Mouse (Mus musculus) limb, embryonic 12.5 days (tissue): ENCODE results near the gene Dus1l. TPM values are rescaled to one million over a fixed set of nuclear protein-coding genes. Genes with fewer than 3 reads are reported as not detected.
"Not testable (repeated sequence)": the region's sequence is repeated elsewhere in the genome, so short reads cannot be mapped to it uniquely, and the experiment has no call there.

Source experiments
- ATAC-seq: fragments of 200-750 bp; cut with Nextera tagmentation; 2 replicates; pipeline ENCODE4 v1.8.0; 2017; ENCODE audit warnings: low read depth, moderate TSS enrichment; ENCODE audit not compliant: insufficient number of reproducible peaks, insufficient read depth, low FRiP score, low TSS enrichment
- H3K27ac ChIP-seq: fragments of 300-500 bp; sonication (generic); 2 replicates; pipeline ENCODE4 v1.5.1; 2016; ENCODE audit warnings: mild to moderate bottlenecking, moderate library complexity
- H3K27me3 ChIP-seq: fragments of 300-500 bp; sonication (generic); 2 replicates; pipeline ENCODE4 v1.6.1; 2016; ENCODE audit warnings: mild to moderate bottlenecking, moderate library complexity
- H3K36me3 ChIP-seq: fragments of 300-500 bp; sonication (generic); 2 replicates; pipeline ENCODE4 v1.6.1; 2016; ENCODE audit warnings: mild to moderate bottlenecking, moderate library complexity
- H3K4me1 ChIP-seq: fragments of 300-500 bp; sonication (generic); replicated peaks from 2 replicates; pipeline ENCODE4 v1.6.1; 2016
- H3K4me2 ChIP-seq: fragments of 300-500 bp; sonication (generic); 2 replicates; pipeline ENCODE4 v1.6.1; 2016; ENCODE audit warnings: mild to moderate bottlenecking, moderate library complexity
- H3K4me3 ChIP-seq: fragments of 300-500 bp; sonication (generic); replicated peaks from 2 replicates; pipeline ENCODE4 v1.5.1; 2016; ENCODE audit warnings: mild to moderate bottlenecking
- H3K9ac ChIP-seq: fragments of 300-500 bp; sonication (generic); replicated peaks from 2 replicates; pipeline ENCODE4 v1.6.1; 2016; ENCODE audit warnings: mild to moderate bottlenecking, moderate library complexity
- H3K9me3 ChIP-seq: fragments of 300-500 bp; sonication (generic); 2 replicates; pipeline ENCODE4 v1.6.1; 2016; ENCODE audit warnings: mild to moderate bottlenecking, moderate library complexity
- WGBS: fragments of 180-500 bp; shearing (Covaris S2); methylation state at CpG from one replicate; pipeline ENCODE4 v1.1.7; 2016; 5-methylcytosine and 5-hydroxymethylcytosine counted together
- polyA plus RNA-seq: library from polyadenylated mRNA; unstranded; fragments of >200 nt; fragmentation: Nextera tagmentation; extraction: Ambion mirVana; gene quantifications from 2 replicates; pipeline ENCODE4 v1.2.1, GENCODE M21; 2016

The Dus1l gene
- polyA plus RNA-seq, 1 experiment from 2014 or later = 77.6 TPM

DNA sequence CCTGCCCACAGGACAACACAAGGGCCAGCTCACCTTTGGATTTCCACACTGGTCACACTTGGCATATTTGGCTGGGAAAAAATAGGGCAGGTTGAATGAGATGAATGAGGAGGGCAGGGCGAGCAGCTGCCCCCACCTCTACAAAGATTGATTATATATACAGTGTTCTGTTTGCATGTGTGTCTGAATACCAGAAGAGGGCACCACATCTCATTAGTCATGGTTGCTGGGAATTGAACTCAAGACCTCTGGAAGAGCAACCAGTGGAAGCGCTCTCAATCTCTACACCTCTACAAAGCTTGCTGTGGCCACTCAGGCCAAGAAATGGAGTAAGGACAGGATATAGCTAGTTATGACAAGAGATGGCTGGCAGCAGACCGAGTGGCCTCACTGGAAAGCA lies 6.4 kb downstream of the Dus1l start:
- no peak for ATAC-seq
- H3K27me3 ChIP-seq = no peaks in the 10 kb centered on the region
- H3K9me3 ChIP-seq = no peaks in the 10 kb centered on the region
- WGBS = 80% methylated on average over 3 of the region's 3 CpGs
- no peak overlapping the region for H3K27ac ChIP-seq
- H3K4me1 ChIP-seq = peaks cover 13% of the 10 kb centered on the region
- H3K9ac ChIP-seq = no peak overlapping the region
- H3K4me3 ChIP-seq = no peak overlapping the region
- peaks cover 88% of the 10 kb centered on the region for H3K36me3 ChIP-seq
- no peak overlapping the region for H3K4me2 ChIP-seq

DNA sequence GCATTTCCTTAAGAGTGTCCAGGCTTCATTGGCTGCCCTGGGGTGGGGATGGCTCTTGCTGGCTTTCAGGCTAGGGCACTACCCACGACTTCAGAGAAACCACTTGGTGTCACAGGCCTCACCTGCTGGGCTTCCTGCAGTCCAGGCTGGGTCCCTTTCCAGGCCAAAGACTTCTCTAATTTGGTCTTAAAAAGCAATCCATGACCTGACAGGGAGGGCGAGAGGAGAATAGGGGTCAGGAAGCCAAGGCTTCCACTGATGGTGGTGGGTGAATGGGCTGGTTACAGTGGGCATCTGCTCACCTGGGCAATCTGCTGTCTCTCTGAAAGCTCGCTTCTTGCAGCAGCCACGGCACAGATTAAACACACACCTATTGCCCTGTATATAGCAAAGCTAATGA lies 6.8 kb downstream of the Dus1l start:
- no peak overlapping the region for H3K4me2 ChIP-seq
- H3K27ac ChIP-seq = no peak overlapping the region
- 86% methylated on average over 4 of the region's 4 CpGs for WGBS
- H3K9ac ChIP-seq = no peak overlapping the region
- no peaks in the 10 kb centered on the region for H3K9me3 ChIP-seq
- no peaks in the 10 kb centered on the region for H3K27me3 ChIP-seq
- no peak overlapping the region for H3K4me3 ChIP-seq
- peaks cover 84% of the 10 kb centered on the region for H3K36me3 ChIP-seq
- H3K4me1 ChIP-seq = peaks cover 9% of the 10 kb centered on the region
- ATAC-seq = no peak

DNA sequence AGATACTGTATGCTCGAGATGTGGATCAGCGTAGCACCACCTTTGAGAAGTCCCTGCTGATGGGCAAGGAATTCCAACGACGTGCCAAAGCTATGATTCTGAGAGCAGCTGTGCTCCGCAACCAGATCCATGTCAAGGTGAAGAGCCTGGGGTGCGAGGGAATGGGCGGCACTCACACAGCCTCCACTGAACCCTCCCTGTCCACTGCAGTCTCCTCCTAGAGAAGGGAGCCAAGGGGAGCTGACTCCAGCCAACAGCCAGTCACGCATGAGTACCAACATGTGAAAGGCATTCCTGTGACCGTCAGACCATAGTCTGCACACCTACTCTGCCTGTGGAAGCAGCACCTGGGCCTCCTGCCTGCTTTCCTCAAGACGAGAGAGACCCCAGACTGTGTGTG lies 7.7 kb downstream of the Dus1l start:
- Histone ChIP-seq H3K4me1 (peaks cover 11% of the 10 kb centered on the region), H3K36me3 (peaks cover 75% of the 10 kb centered on the region)
- not testable (repeated sequence) for H3K9me3 ChIP-seq, H3K27ac ChIP-seq, H3K4me2 ChIP-seq, ATAC-seq, H3K27me3 ChIP-seq, H3K4me3 ChIP-seq, H3K9ac ChIP-seq
- WGBS = 83% methylated on average over 10 of the region's 10 CpGs

DNA sequence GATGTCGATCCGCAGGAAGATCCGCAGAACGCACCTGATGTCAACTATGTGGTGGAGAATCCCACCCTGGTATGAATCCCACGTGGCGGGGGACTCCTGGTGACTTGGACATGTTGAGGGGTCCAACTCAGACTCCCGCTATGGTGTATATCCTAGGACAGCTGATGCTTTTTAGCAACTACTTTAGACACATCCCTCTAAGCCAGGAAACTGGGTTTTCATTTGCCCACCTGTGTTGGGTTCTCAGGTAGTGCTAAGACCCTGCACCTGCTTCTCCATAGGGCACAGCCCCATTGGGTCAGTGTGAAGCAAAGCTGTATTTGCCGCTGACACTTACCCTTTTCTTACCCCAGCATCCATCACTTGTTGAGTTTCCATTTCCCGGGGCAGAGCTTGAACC lies 11.1 kb downstream of the Dus1l start:
- H3K36me3 ChIP-seq = peaks cover 62% of the 10 kb centered on the region
- ATAC-seq = no peak
- H3K4me3 ChIP-seq = peak overlapping the region; percentile 99
- H3K9ac ChIP-seq = peak overlapping the region; percentile 89
- no peaks in the 10 kb centered on the region for H3K27me3 ChIP-seq
- WGBS = 38% methylated on average over 9 of the region's 9 CpGs
- no peaks in the 10 kb centered on the region for H3K9me3 ChIP-seq
- H3K27ac ChIP-seq = peak overlapping the region; percentile 85; the same call in 1 of the 2 replicates
- H3K4me2 ChIP-seq = peak overlapping the region; percentile 95
- H3K4me1 ChIP-seq = peaks cover 20% of the 10 kb centered on the region

DNA sequence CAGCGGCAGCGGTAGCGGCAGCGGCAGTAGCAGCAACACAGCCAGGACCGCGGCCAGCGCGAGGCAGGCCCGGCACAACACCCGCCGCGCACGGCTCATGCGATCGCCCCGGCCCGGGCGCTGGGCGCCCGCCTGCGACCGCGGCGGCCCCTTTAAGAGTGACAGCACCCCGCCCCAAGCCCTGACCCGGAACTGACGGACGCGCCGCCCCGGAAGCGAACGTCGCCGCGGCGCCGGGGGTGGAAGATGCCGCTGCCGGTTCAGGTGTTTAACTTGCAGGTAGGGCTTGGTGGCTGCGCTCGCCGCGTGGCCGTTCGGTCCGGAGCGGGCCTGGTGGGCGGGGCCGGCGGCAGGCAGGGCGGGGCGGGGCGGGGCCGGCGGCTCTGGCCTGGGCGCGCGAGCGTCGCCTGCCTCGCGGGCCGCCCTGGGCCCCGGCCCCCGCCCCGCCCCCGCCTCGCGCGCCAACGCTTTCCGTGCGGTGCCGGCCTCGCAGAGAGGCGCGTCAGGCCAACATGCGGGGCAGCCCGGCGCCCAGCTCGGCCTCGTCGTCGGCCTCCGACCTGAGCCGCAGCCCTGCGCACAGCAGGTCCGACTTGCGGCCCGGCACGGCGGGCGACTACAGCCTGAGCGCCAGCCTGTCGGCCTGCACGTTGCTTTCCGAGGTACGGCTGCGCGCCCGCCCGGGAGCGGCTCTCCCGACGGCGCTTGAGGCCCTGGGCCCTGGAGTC lies 12.0 kb downstream of the Dus1l start, which contains the start of the genes Rfng and Gps1:
Rfng (minus strand) TSS at position 144 of the 728 bp plus-strand sequence.
Gps1 (plus strand) TSS at position 209 of the 728 bp plus-strand sequence.
- H3K36me3 ChIP-seq = peaks cover 56% of the 10 kb centered on the region
- H3K4me1 ChIP-seq = peaks cover 20% of the 10 kb centered on the region
- peak within 1 kb of the TSS; percentile 89 for H3K9ac ChIP-seq
- peak within 1 kb of the TSS; percentile 99 for H3K4me3 ChIP-seq
- H3K27me3 ChIP-seq = no peaks in the 10 kb centered on the region
- H3K27ac ChIP-seq = peak within 1 kb of the TSS; percentile 85
- peak within 1 kb of the TSS; percentile 95 for H3K4me2 ChIP-seq
- no peaks in the 10 kb centered on the region for H3K9me3 ChIP-seq
- ATAC-seq = peak; percentile 77
- WGBS = under 1% methylated on average over 78 of the region's 107 CpGs

DNA sequence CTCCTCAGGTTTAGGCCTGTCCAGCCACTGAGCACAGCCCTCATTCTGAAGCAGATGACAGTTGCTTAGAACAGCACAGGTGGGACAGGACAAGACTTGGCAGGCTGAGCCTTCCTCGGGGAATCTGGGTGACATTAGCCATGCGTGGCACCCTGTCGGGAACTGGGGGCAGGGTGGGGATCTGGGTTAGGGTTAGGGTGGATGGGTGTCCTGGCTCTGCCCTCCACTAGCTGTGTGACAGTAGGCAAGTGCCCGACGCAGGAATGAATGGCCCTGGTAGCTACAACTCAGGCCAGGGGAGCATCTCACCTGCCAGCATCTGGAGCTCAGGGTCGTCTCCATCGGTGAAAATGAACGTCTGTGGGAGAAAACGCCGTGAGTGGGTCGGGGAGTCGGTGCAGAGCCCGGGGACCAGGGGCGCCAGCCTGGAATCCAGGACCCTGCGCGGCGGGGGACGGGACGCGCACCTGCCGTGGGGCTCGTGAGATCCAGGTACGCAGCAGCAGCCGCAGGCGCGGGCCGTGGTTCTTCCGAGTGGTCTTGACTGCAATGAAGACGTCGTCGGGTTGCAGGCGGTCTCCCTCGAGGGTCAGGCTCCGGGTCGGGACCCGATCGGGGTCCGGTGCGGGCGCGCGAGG lies 12.7 kb downstream of the Dus1l start:
- ATAC-seq = 0 out of 2 replicates have a peak, but pooled peaks have one; percentile 27
- peak overlapping the region; percentile 95 for H3K4me2 ChIP-seq
- peak overlapping the region; percentile 85; the same call in 1 of the 2 replicates for H3K27ac ChIP-seq
- H3K9me3 ChIP-seq = no peaks in the 10 kb centered on the region
- H3K27me3 ChIP-seq = no peaks in the 10 kb centered on the region
- peaks cover 20% of the 10 kb centered on the region for H3K4me1 ChIP-seq
- peak overlapping the region; percentile 99 for H3K4me3 ChIP-seq
- peak overlapping the region; percentile 89 for H3K9ac ChIP-seq
- H3K36me3 ChIP-seq = peaks cover 52% of the 10 kb centered on the region
- 3% methylated on average over 42 of the region's 42 CpGs for whole genome bisulfite sequencing

DNA sequence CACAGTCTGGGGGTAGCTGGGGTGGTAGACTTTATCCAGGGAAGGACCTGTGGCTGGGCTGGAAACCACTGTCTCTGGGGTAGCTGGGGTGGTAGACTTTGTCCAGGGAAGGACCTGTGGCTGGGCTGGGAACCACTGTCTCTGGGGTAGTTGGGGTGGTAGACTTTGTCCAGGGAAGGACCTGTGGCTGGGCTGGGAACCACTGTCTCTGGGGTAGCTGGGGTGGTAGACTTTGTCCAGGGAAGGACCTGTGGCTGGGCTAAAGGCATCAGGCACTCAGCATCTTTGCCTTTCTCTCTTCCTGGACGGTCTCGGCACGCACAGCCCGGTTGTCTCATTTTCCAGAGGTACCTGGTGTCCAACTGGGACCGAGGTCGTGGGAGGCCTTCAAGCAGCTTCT lies 14.8 kb downstream of the Dus1l start:
- 88% methylated on average over 6 of the region's 6 CpGs for WGBS
- H3K27ac ChIP-seq, H3K9ac ChIP-seq, ATAC-seq, H3K4me2 ChIP-seq, H3K27me3 ChIP-seq, H3K4me3 ChIP-seq, H3K9me3 ChIP-seq: not testable (repeated sequence)
- Histone ChIP-seq H3K36me3 (peaks cover 30% of the 10 kb centered on the region), H3K4me1 (peaks cover 21% of the 10 kb centered on the region)

DNA sequence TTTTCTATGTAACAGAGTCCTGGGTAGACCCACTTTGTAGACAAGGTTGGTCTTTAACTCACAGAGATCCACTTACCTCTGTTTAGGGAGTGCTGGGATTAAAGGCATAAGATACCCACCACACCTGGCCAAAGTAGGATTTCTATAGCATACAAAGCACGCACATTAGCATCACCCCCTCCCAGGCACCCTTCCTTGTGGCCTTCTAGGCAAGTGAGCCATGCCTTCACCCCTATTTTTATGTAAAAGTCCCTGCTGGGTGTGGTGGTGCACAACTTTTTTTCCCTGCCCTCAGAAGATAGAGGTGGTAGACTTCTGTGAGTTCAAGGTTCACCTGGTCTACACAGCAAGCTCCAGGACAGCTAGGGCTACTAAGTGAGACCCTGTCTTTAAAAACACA lies 16.3 kb downstream of the Dus1l start:
- no peak overlapping the region for H3K4me2 ChIP-seq
- H3K4me3 ChIP-seq = no peak overlapping the region
- H3K36me3 ChIP-seq = peaks cover 24% of the 10 kb centered on the region
- no peak overlapping the region for H3K9ac ChIP-seq
- no peaks in the 10 kb centered on the region for H3K27me3 ChIP-seq
- H3K27ac ChIP-seq = no peak overlapping the region
- H3K4me1 ChIP-seq = peaks cover 19% of the 10 kb centered on the region
- WGBS = 94% methylated on average over 1 of the region's 1 CpGs
- ATAC-seq = no peak
- no peaks in the 10 kb centered on the region for H3K9me3 ChIP-seq

DNA sequence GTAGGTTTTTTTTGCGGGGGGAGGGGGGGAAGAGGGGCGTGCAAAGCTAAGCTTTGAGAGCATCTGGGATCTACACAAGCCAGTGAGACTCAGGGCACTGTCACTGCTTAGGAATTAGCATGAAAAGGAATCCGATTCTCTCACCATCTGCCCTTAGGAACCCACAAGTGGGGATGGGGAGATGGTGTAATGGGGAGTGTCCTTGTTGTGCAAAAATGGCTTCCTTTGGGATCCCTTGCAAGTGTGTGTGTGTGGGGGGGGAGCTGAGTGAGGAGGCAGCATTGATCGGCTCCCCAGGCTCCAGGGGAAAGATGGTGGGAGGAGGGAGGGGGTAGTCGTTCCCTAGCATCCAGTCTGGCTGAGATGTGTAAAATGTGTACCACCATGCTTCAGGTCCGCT lies 19.1 kb downstream of the Dus1l start:
- no peaks in the 10 kb centered on the region for H3K9me3 ChIP-seq
- no peak overlapping the region for H3K4me3 ChIP-seq
- no peak overlapping the region for H3K27ac ChIP-seq
- H3K9ac ChIP-seq = 0 out of 2 replicates have a peak overlapping the region, but pooled peaks have one; percentile 8
- H3K27me3 ChIP-seq = no peaks in the 10 kb centered on the region
- no peak overlapping the region for H3K4me2 ChIP-seq
- 35% methylated on average over 6 of the region's 6 CpGs for WGBS
- 0 out of 2 replicates have a peak, but pooled peaks cover 9% of the 10 kb centered on the region for H3K4me1 ChIP-seq
- no peak for ATAC-seq
- H3K36me3 ChIP-seq = peaks cover 20% of the 10 kb centered on the region

DNA sequence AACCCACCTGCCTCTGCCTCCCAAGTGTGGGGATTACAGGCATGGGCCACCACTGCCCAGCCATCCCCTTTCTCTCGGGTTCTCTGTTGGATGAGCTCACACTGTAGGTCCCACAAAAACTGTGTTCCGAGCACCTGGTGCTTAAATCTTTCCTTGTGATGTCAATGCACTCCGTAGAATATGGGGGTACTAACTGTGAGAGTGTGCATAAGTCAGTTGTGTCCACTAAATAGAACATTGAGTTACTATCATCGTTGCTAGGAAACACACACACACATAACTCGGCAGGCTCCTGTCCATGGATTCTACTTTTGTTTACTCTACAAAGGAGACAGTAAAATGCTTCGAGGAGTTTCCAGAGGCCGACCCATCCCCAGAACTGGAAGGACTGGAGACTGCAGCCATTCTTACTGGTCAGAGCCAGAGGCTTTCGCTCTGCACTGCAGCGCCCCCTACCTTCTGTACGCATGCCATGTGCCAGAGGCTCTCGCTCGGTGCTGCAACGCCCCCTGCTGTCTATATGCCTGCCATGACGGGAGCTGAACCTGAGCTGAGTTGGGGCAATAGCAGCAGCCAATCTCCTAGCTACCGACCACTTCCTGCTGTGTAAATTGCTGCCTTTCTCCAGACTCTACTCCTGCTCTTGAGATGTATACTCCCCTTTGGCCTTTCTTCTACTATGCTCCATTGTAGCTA lies 20.3 kb downstream of the Dus1l start:
- WGBS = 29% methylated on average over 15 of the region's 15 CpGs
- peak; percentile 73 for ATAC-seq
- Histone ChIP-seq H3K9me3 (no peaks in the 10 kb centered on the region; the same call in 1 of the 2 replicates), H3K27ac (no peak overlapping the region), H3K36me3 (peaks cover 11% of the 10 kb centered on the region; the same call in 1 of the 2 replicates), H3K4me2 (0 out of 2 replicates have a peak overlapping the region, but pooled peaks have one; percentile 2), H3K4me3 (no peak overlapping the region), H3K27me3 (no peaks in the 10 kb centered on the region), H3K9ac (no peak overlapping the region), H3K4me1 (0 out of 2 replicates have a peak, but pooled peaks cover 9% of the 10 kb centered on the region)
